Mouse (Mus musculus) WW6 (cell line): ENCODE results near the gene 4833423E24Rik.

Experiments used
- DNase-seq: peaks from one replicate; pipeline ENCODE4 v3.0.0-alpha.2; 2013; ENCODE audit warnings: low read depth, low spot score

The 4833423E24Rik gene

GRCm38 (mm10) chr2:85518879-85519278, at the start of gene 4833423E24Rik:
Gene 4833423E24Rik (minus strand): TSS chr2:85519024.
- DNase-seq = no peak

GRCm38 (mm10) chr2:85561187-85561586, 42.4 kb upstream of the 4833423E24Rik start:
- DNase-seq = no peak

- no peak for DNase-seq
Measured at GRCm38 (mm10) chr2:85560226-85560625, 41.4 kb upstream of the 4833423E24Rik start.

GRCm38 (mm10) chr2:85554806-85555205, 36.0 kb upstream of the 4833423E24Rik start:
- no peak for DNase-seq

GRCm38 (mm10) chr2:85533934-85534333, 15.1 kb upstream of the 4833423E24Rik start:
- DNase-seq = no peak

GRCm38 (mm10) chr2:85532082-85532778, 13.4 kb upstream of the 4833423E24Rik start:
- no peak for DNase-seq

GRCm38 (mm10) chr2:85522859-85523489, 4.2 kb upstream of the 4833423E24Rik start:
- no peak for DNase-seq

GRCm38 (mm10) chr2:85518292-85518691, 532 bp downstream of the 4833423E24Rik start:
- no peak for DNase-seq

GRCm38 (mm10) chr2:85510376-85510775, 8.4 kb downstream of the 4833423E24Rik start:
- no peak for DNase-seq

- DNase-seq = no peak
Measured at GRCm38 (mm10) chr2:85490396-85490795, 28.4 kb downstream of the 4833423E24Rik start.

GRCm38 (mm10) chr2:85466801-85467325, 52.0 kb downstream of the 4833423E24Rik start:
- DNase-seq = no peak

- no peak for DNase-seq
Measured at GRCm38 (mm10) chr2:85443539-85443938, 75.3 kb downstream of the 4833423E24Rik start, which contains the start of gene Olfr995. Gene Olfr995 (minus strand): TSS chr2:85443639.

- DNase-seq = no peak
Measured at GRCm38 (mm10) chr2:85442546-85442945, 76.3 kb downstream of the 4833423E24Rik start.

GRCm38 (mm10) chr2:85436351-85436750, 82.5 kb downstream of the 4833423E24Rik start, which contains the start of gene Olfr994:
Gene Olfr994 (minus strand): TSS chr2:85436451.
- DNase-seq = no peak
